Mouse (Mus musculus): ENCODE data around the gene P4hb. TPM values are rescaled to one million over a fixed set of nuclear protein-coding genes. Genes with fewer than 3 reads are reported as not detected.

Gene P4hb
- polyA plus RNA-seq, 1 experiment: 642 TPM

GRCm38 (mm10) chr11:120562949-120563348 lies 10.1 kb downstream of the P4hb start:
- no peak for TF ChIP-seq GATA1 (IDR thresholded peaks at IDR 0.05; ENCODE audit: low read length)

- no peak for TF ChIP-seq GATA1 (IDR thresholded peaks at IDR 0.05; ENCODE audit: low read length)
Observed at GRCm38 (mm10) chr11:120560952-120561728, 11.9 kb downstream of the P4hb start.

- no peak for TF ChIP-seq GATA1 (IDR thresholded peaks at IDR 0.05; ENCODE audit: low read length)
Observed at GRCm38 (mm10) chr11:120555260-120555659, 17.8 kb downstream of the P4hb start.

- TF ChIP-seq GATA1 (IDR thresholded peaks at IDR 0.05; ENCODE audit: low read length): no peak
Observed at GRCm38 (mm10) chr11:120554834-120555233, 18.2 kb downstream of the P4hb start.

- TF ChIP-seq GATA1 (IDR thresholded peaks at IDR 0.05; ENCODE audit: low read length): no peak
Observed at GRCm38 (mm10) chr11:120552736-120553135, 20.3 kb downstream of the P4hb start.

GRCm38 (mm10) chr11:120550810-120551440 lies 22.1 kb downstream of the P4hb start, which contains the start of gene Ppp1r27:
TSS of gene Ppp1r27 (minus strand) at chr11:120551132.
- TF ChIP-seq GATA1 (IDR thresholded peaks at IDR 0.05; ENCODE audit: low read length): no peak

GRCm38 (mm10) chr11:120549986-120550809 lies 22.9 kb downstream of the P4hb start:
- no peak for TF ChIP-seq GATA1 (IDR thresholded peaks at IDR 0.05; ENCODE audit: low read length)

- TF ChIP-seq GATA1 (IDR thresholded peaks at IDR 0.05; ENCODE audit: low read length): no peak
Observed at GRCm38 (mm10) chr11:120549168-120549945, 23.7 kb downstream of the P4hb start, which contains the start of gene Mcrip1. TSS of gene Mcrip1 (minus strand) at chr11:120549727.

- TF ChIP-seq GATA1 (IDR thresholded peaks at IDR 0.05; ENCODE audit: low read length): no peak
Observed at GRCm38 (mm10) chr11:120548786-120549167, 24.3 kb downstream of the P4hb start.

- no peak for TF ChIP-seq GATA1 (IDR thresholded peaks at IDR 0.05; ENCODE audit: low read length)
Observed at GRCm38 (mm10) chr11:120548214-120548613, 24.8 kb downstream of the P4hb start.

- no peak for TF ChIP-seq GATA1 (IDR thresholded peaks at IDR 0.05; ENCODE audit: low read length)
Observed at GRCm38 (mm10) chr11:120547469-120547868, 25.6 kb downstream of the P4hb start.

- no peak for TF ChIP-seq GATA1 (IDR thresholded peaks at IDR 0.05; ENCODE audit: low read length)
Observed at GRCm38 (mm10) chr11:120545964-120546363, 27.1 kb downstream of the P4hb start.

GRCm38 (mm10) chr11:120542376-120542775 lies 30.7 kb downstream of the P4hb start:
- TF ChIP-seq GATA1 (IDR thresholded peaks at IDR 0.05; ENCODE audit: low read length): no peak

GRCm38 (mm10) chr11:120541907-120542306 lies 31.1 kb downstream of the P4hb start:
- no peak for TF ChIP-seq GATA1 (IDR thresholded peaks at IDR 0.05; ENCODE audit: low read length)
